Mouse (Mus musculus) hindbrain, embryonic 13.5 days (tissue): ENCODE measurements around the gene Cd3d. TPM values are rescaled to one million over a fixed set of nuclear protein-coding genes. Genes with fewer than 3 reads are reported as not detected.

Experiments
- ATAC-seq: fragments of 200-750 bp; cut with Nextera tagmentation; 2 replicates; pipeline ENCODE4 v1.8.0; 2017; ENCODE audit warnings: moderate TSS enrichment; ENCODE audit not compliant: low FRiP score
- H3K27ac ChIP-seq: fragments of 300-500 bp; sonication (generic); 2 replicates; pipeline ENCODE4 v1.5.1; 2015; ENCODE audit warnings: inconsistent platforms, mild to moderate bottlenecking, moderate library complexity
- H3K27me3 ChIP-seq: fragments of 300-500 bp; sonication (generic); 2 replicates; pipeline ENCODE4 v1.6.1; 2015; ENCODE audit warnings: mild to moderate bottlenecking, inconsistent platforms
- H3K36me3 ChIP-seq: fragments of 300-500 bp; sonication (generic); 2 replicates; pipeline ENCODE4 v1.6.1; 2015; ENCODE audit warnings: mild to moderate bottlenecking, inconsistent platforms
- H3K4me1 ChIP-seq: fragments of 300-500 bp; sonication (generic); replicated peaks from 2 replicates; pipeline ENCODE4 v1.6.1; 2015; ENCODE audit warnings: inconsistent platforms
- H3K4me2 ChIP-seq: fragments of 300-500 bp; sonication (generic); 2 replicates; pipeline ENCODE4 v1.6.1; 2015; ENCODE audit warnings: inconsistent platforms, mild to moderate bottlenecking, moderate library complexity
- H3K4me3 ChIP-seq: fragments of 300-500 bp; sonication (generic); 2 replicates; pipeline ENCODE4 v1.5.1; 2015; ENCODE audit warnings: mild to moderate bottlenecking, inconsistent platforms
- H3K9ac ChIP-seq: fragments of 300-500 bp; sonication (generic); 2 replicates; pipeline ENCODE4 v1.6.1; 2015; ENCODE audit warnings: mild to moderate bottlenecking, inconsistent platforms
- H3K9me3 ChIP-seq: fragments of 300-500 bp; sonication (generic); 2 replicates; pipeline ENCODE4 v1.6.1; 2016; ENCODE audit warnings: inconsistent platforms
- WGBS: fragments of 180-500 bp; shearing (Covaris S2); methylation state at CpG from one replicate; pipeline ENCODE4 v1.1.7; 2015; 5-methylcytosine and 5-hydroxymethylcytosine counted together
- polyA plus RNA-seq: library from polyadenylated mRNA; unstranded; fragments of >200 nt; fragmentation: Nextera tagmentation; extraction: Ambion mirVana; gene quantifications from 2 replicates; pipeline ENCODE4 v1.2.1, GENCODE M21; 2015

The Cd3d gene
- polyA plus RNA-seq, 1 experiment from 2014 or later = not detected

DNA sequence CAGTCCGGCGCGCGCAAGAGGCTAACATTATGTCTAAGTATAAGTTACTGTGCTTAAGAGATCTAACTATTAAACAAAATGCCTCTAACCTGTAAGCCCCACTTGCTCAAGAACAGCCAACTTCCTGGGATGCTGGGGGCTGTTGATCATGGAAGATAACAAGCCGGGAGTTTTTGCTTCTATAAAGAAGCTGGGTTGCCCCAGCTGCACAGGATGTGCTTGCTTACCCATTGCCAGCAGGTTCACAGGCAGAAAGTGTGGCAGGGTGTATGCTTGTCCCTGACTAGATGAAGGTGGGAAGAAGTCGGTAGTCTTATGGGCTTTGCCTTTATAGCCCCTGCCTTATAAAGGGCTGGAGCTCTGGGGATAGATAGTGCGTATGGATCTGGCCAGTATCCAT is 15.0 kb downstream of the Cd3d start:
- ATAC-seq = no peak
- no peaks in the 10 kb centered on the region for H3K9me3 ChIP-seq
- no peaks in the 10 kb centered on the region for H3K4me1 ChIP-seq
- no peak overlapping the region for H3K27ac ChIP-seq
- no peak overlapping the region for H3K9ac ChIP-seq
- H3K4me2 ChIP-seq = no peak overlapping the region
- H3K27me3 ChIP-seq = no peaks in the 10 kb centered on the region
- H3K36me3 ChIP-seq = no peaks in the 10 kb centered on the region
- no peak overlapping the region for H3K4me3 ChIP-seq
- WGBS = 98% methylated on average over 7 of the region's 7 CpGs

DNA sequence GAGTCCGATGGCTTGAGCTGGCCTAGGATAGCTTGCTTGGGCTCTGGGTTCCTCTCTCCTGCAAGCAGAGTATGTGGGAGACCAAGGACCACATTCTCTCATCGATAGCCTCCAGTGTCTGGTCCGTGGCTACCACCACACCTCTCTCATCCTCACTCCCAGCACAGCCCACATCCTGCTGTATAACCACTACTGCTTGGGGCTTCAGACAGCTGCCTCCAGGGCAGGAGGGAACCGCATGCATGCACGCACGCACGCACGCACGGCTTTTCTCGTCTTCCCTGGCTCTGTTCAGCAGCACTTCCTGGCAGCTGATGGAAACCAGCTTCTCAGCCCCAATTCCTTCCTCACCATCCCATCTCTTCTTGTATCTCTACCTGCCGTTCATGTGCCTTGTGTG is 16.6 kb downstream of the Cd3d start:
- no peak for ATAC-seq
- H3K36me3 ChIP-seq = no peaks in the 10 kb centered on the region
- H3K9ac ChIP-seq = no peak overlapping the region
- H3K27me3 ChIP-seq = no peaks in the 10 kb centered on the region
- H3K27ac ChIP-seq = no peak overlapping the region
- 83% methylated on average over 11 of the region's 11 CpGs for WGBS
- no peaks in the 10 kb centered on the region for H3K9me3 ChIP-seq
- no peak overlapping the region for H3K4me3 ChIP-seq
- no peaks in the 10 kb centered on the region for H3K4me1 ChIP-seq
- no peak overlapping the region for H3K4me2 ChIP-seq

DNA sequence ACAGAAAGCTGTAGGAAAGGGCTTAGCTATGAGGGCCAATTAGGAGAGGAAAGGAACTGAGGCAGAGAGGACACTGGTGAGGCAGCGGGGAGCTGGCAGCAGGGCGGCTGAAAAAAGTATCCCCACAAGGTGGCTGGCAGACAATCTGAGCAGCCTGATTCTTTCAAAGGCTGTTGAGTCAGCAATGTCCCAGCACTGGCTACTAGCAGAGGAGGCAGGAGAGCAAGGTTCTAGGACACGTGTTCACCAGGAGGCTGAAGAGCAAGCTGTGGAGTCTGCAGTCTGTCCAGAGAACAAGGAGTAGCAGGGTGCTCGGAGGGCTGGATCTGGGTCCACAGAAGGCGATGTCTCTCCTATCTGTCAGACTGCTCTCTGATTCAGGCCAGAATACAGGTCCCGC is 17.6 kb downstream of the Cd3d start:
- ATAC-seq = no peak
- Histone ChIP-seq H3K27ac (no peak overlapping the region), H3K27me3 (no peaks in the 10 kb centered on the region), H3K9ac (no peak overlapping the region), H3K4me1 (no peaks in the 10 kb centered on the region), H3K4me2 (no peak overlapping the region), H3K9me3 (no peaks in the 10 kb centered on the region), H3K36me3 (no peaks in the 10 kb centered on the region), H3K4me3 (no peak overlapping the region)
- WGBS = 62% methylated on average over 6 of the region's 6 CpGs

DNA sequence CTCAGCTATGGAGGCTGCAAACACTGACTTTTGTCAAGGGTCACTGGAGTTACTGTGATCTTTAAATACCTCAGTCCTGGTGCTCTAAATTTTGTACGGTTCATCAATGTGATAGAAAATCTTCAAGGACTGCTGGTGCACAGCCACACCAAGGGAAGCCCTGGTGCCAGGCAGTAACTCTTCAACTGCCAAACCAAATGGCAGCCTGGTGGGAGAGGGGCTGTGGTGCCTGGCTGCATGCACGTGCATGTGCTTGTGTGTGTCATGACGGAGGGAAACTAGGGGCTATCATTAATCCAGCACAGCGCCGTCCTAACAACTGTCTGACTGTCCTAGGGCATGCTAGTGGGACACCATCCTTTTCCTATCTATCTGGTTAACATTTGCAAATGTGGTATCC is 18.2 kb downstream of the Cd3d start:
- 80% methylated on average over 5 of the region's 5 CpGs for WGBS

DNA sequence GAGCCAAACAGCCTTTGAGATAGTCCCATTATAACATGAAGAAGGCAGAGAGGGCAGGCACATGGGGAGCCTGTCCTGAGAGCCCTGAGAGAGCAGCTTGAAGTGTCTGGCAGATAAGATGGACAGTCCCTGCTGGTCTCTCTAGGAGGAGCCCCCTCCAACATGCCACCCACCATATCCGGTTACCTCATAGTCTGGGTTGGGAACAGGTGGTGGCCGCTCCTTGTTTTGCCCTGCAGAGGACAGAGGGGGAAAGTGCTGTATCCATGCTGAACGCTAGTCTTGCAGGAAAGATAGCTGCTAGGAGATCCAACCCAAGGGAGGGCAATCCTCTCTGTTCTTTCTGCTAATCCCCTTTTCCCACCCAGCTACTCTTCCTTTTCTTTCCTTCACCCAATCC is 18.7 kb downstream of the Cd3d start:
- Histone ChIP-seq H3K4me2 (no peak overlapping the region), H3K27ac (no peak overlapping the region), H3K9ac (no peak overlapping the region), H3K4me3 (no peak overlapping the region), H3K4me1 (no peaks in the 10 kb centered on the region), H3K36me3 (no peaks in the 10 kb centered on the region), H3K27me3 (no peaks in the 10 kb centered on the region), H3K9me3 (no peaks in the 10 kb centered on the region)
- no peak for ATAC-seq
- WGBS = 72% methylated on average over 3 of the region's 3 CpGs

More for the DNA sequence above, 18.2 kb downstream of the Cd3d start:
- H3K36me3 ChIP-seq = no peaks in the 10 kb centered on the region
- no peak for ATAC-seq
- no peaks in the 10 kb centered on the region for H3K4me1 ChIP-seq
- no peak overlapping the region for H3K9ac ChIP-seq
- no peaks in the 10 kb centered on the region for H3K27me3 ChIP-seq
- no peak overlapping the region for H3K27ac ChIP-seq
- H3K9me3 ChIP-seq = no peaks in the 10 kb centered on the region
- H3K4me3 ChIP-seq = no peak overlapping the region
- H3K4me2 ChIP-seq = no peak overlapping the region

DNA sequence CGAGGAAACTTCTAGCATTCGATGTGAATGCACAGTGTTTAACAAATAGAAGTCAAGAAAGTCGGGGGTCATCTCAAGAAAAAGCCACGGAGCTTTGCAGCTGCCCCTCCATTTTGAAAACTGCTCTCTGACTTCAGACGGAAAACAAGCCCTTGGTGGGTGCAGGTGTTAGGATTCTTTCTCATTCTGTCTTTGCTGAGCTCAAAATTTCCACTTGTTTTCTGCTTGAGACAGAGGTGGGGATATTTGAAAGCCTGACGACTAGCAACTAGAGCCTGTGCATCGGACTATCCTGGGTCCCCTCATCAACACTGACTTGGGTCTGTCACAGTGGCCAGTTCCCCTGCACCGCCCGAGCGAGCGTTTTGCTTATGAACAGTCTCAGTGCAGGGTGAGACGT is 25.8 kb downstream of the Cd3d start:
- 78% methylated on average over 12 of the region's 12 CpGs for WGBS
- no peak for ATAC-seq
- no peak overlapping the region for H3K27ac ChIP-seq
- H3K9me3 ChIP-seq = no peaks in the 10 kb centered on the region
- no peaks in the 10 kb centered on the region for H3K4me1 ChIP-seq
- 0 out of 2 replicates have a peak, but pooled peaks cover 2% of the 10 kb centered on the region for H3K27me3 ChIP-seq
- no peak overlapping the region for H3K9ac ChIP-seq
- H3K4me2 ChIP-seq = no peak overlapping the region
- no peak overlapping the region for H3K4me3 ChIP-seq
- no peaks in the 10 kb centered on the region for H3K36me3 ChIP-seq

DNA sequence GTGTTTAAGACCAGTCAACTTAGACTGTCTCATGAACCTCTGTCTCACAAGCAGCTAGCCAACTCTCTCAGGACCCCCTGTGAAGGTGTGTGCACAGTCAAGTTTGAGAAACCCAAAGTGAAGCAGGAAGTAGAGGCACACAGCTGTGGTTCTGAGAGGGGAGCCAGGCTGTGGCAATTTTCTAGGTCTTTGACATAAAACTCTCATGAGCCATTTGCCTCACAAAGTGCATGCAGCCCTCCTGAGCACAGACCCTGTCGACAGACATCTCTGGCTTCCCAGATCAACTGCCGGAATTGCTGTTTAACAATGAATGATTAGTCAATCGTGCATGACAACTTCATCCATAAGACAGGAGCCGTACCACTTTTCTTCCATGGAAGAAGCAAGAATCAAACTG is 26.8 kb downstream of the Cd3d start:
- no peaks in the 10 kb centered on the region for H3K4me1 ChIP-seq
- no peak for ATAC-seq
- no peak overlapping the region for H3K9ac ChIP-seq
- 76% methylated on average over 4 of the region's 4 CpGs for WGBS
- H3K36me3 ChIP-seq = no peaks in the 10 kb centered on the region
- no peak overlapping the region for H3K4me2 ChIP-seq
- H3K4me3 ChIP-seq = no peak overlapping the region
- H3K9me3 ChIP-seq = no peaks in the 10 kb centered on the region
- H3K27ac ChIP-seq = no peak overlapping the region
- 0 out of 2 replicates have a peak, but pooled peaks cover 2% of the 10 kb centered on the region for H3K27me3 ChIP-seq

DNA sequence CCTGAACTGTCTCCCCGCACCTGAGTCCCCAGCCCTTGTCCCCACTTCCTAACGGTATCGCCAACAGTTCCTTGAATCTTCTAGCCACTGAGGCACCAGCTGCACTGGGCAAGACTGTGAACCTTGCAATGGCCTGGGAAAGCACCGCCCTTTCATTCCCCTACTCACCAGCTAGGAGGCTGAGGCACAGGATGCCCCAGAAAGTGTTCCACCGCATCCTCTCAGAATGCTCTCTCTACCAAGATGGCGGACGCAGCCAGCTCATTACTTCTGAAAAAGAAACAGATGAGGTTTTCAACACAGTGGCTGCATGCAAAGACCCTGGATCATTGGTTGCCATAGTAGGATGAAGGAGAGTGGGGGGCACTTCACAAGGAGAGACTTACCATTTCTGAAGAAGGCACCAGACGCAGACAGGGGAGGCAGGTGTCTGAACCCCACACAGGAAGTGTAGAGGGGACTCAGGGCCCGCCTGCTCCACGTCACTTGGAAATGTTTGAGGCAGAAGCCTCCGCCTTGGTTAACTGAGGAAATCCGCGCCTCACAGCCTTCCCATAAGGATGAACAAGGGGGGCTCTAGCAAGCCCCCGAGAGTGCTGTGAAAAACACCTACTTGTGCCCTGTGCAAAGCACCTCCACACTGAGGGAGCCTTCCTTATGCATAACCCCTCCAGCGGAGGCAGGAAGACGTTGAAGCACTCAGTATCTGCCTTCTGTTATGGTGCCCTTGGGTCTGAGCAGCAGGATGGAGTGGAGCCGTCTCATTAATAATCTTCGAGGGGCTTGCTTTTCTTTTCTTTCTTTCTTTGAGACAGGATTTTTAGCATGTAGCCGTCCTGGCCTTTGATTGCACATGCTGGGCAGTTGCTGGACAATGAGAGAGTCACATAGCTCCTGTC is 27.8 kb downstream of the Cd3d start, which contains the start of gene Cd3e:
Cd3e (minus strand) TSS at position 448 of the 899 bp plus-strand sequence.
- no peak within 1 kb of the TSS for H3K9ac ChIP-seq
- H3K27me3 ChIP-seq = 0 out of 2 replicates have a peak, but pooled peaks cover 2% of the 10 kb centered on the region
- no peak within 1 kb of the TSS for H3K4me3 ChIP-seq
- 83% methylated on average over 19 of the region's 19 CpGs for WGBS
- no peak within 1 kb of the TSS for H3K4me2 ChIP-seq
- ATAC-seq = no peak
- H3K4me1 ChIP-seq = no peaks in the 10 kb centered on the region
- no peaks in the 10 kb centered on the region for H3K9me3 ChIP-seq
- H3K27ac ChIP-seq = no peak within 1 kb of the TSS
- no peaks in the 10 kb centered on the region for H3K36me3 ChIP-seq

DNA sequence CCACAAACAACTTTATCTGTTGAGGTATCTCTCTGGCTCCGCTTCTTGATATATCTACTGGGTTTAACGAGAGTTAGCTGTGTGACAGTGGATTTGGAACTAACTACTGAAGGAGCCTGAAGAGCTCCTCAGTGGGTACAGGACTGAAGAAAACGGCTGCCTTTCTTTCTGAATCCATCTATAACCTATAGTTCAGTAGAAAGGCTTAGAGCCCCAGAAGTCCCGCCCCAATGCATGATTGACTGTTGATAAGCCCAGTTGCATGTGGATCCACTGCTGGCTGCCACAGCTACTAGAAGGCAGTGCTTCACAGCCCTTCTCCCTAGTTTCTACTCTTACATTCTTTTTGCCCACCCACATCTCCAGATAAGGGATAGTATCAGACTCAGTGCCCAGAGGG is 28.9 kb downstream of the Cd3d start:
- H3K4me1 ChIP-seq = no peaks in the 10 kb centered on the region
- 83% methylated on average over 4 of the region's 4 CpGs for WGBS
- H3K9ac ChIP-seq = no peak overlapping the region
- ATAC-seq = no peak
- no peaks in the 10 kb centered on the region for H3K36me3 ChIP-seq
- H3K27ac ChIP-seq = no peak overlapping the region
- H3K27me3 ChIP-seq = 0 out of 2 replicates have a peak, but pooled peaks cover 2% of the 10 kb centered on the region
- H3K4me2 ChIP-seq = no peak overlapping the region
- no peak overlapping the region for H3K4me3 ChIP-seq
- H3K9me3 ChIP-seq = no peaks in the 10 kb centered on the region

DNA sequence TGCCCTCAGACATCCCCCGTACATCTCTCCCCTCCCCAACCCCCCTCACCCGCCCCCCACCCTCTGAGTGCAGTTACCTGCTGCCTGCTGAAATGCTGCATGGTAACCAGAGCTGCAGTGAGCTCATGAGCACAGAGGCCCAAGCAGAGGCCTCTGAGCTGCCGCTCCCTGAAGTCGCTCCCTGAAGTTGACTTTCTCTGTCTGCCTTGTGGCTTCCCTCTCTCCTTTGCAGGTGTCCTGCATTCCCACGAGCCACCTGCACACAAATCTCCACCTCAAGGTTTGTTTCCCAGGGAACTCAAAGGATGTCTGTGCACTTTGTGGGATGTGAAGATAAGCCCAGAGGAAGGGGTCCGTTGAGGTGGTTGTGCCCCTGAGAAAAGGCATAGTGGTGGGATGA is 29.7 kb downstream of the Cd3d start:
- no peak for ATAC-seq
- Histone ChIP-seq H3K9ac (no peak overlapping the region), H3K9me3 (no peaks in the 10 kb centered on the region), H3K36me3 (no peaks in the 10 kb centered on the region), H3K27me3 (0 out of 2 replicates have a peak, but pooled peaks cover 2% of the 10 kb centered on the region), H3K4me3 (no peak overlapping the region), H3K4me2 (no peak overlapping the region), H3K27ac (no peak overlapping the region), H3K4me1 (no peaks in the 10 kb centered on the region)
- WGBS = 59% methylated on average over 6 of the region's 6 CpGs

DNA sequence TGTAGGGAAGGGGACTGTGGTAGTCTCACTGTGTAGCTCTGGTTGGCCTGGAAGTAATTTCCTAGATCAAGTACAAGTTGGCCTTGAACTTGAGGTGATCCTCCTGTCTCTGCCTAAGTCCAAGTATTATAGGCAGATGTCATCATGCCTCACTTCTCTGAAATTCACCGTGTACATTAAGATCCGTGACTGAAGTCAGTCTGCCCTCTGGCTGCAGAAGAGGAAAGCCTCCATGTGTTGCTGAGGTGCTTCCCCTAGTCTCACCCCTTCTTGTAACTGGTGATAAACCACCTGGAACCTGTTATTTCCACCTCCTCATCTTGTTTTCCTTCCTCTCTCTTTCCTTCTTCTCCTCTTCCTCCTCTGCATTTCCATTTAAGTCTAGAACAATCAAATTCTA is 33.3 kb downstream of the Cd3d start:
- H3K4me2 ChIP-seq = no peak overlapping the region
- no peak overlapping the region for H3K27ac ChIP-seq
- 0 out of 2 replicates have a peak, but pooled peaks cover 2% of the 10 kb centered on the region for H3K27me3 ChIP-seq
- H3K4me1 ChIP-seq = no peaks in the 10 kb centered on the region
- H3K9ac ChIP-seq = no peak overlapping the region
- WGBS = 51% methylated on average over 2 of the region's 2 CpGs
- ATAC-seq = no peak
- H3K9me3 ChIP-seq = no peaks in the 10 kb centered on the region
- H3K36me3 ChIP-seq = no peaks in the 10 kb centered on the region
- H3K4me3 ChIP-seq = no peak overlapping the region

DNA sequence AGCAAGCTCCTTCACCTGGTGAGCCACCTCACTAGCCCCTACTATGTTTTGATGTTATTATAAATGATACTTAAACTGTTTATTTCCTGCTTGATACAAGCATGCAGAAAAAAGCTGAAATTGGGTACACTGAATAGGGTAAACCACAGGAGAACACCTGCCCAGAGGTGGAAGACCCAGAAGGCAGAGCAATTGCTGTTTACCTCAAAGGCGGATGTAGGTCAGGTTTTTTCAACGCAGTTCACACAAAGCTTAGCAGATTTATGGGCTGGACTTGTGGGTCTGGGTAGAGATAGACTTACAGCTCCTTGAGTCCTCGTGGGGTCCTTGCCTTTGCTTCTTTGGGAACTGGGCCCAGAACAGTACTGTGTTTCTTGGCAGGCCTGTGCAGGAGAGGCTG is 34.3 kb downstream of the Cd3d start:
- Histone ChIP-seq H3K36me3 (no peaks in the 10 kb centered on the region), H3K4me1 (no peaks in the 10 kb centered on the region), H3K27ac (no peak overlapping the region), H3K27me3 (0 out of 2 replicates have a peak, but pooled peaks cover 2% of the 10 kb centered on the region), H3K9me3 (no peaks in the 10 kb centered on the region), H3K4me3 (no peak overlapping the region), H3K4me2 (no peak overlapping the region), H3K9ac (no peak overlapping the region)
- no peak for ATAC-seq
- WGBS = 77% methylated on average over 3 of the region's 3 CpGs

DNA sequence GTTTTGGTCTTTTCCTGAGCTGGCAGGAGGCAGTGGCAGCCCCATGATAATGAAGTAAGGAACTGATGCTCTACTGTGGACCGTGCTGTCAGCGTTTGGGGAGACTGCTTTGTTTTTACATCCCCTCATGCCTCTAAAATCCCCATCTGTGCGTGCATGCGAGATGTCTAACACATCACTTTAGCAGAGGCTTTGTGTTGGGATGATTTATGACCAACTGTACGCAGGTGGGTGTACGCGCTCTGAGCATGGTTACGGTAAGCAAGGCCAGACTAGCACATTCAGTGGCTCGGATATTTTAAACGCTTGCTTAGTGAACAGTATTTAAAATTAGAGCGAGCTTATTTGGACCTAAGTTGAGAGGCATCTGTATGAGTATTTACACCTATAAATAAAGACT is 36.4 kb downstream of the Cd3d start:
- WGBS = 80% methylated on average over 11 of the region's 11 CpGs
- no peaks in the 10 kb centered on the region for H3K27me3 ChIP-seq
- H3K27ac ChIP-seq = no peak overlapping the region
- no peak overlapping the region for H3K9ac ChIP-seq
- ATAC-seq = no peak
- H3K9me3 ChIP-seq = no peaks in the 10 kb centered on the region
- H3K36me3 ChIP-seq = no peaks in the 10 kb centered on the region
- no peak overlapping the region for H3K4me3 ChIP-seq
- no peaks in the 10 kb centered on the region for H3K4me1 ChIP-seq
- H3K4me2 ChIP-seq = no peak overlapping the region
